Mouse (Mus musculus) embryonic fibroblast, embryonic 13.5 days (primary cell): ENCODE measurements around the gene Tmem63c.

Source experiments
- CTCF ChIP-seq: IDR thresholded peaks from 2 replicates; pipeline ENCODE4 v1.5.1; 2011; ENCODE audit warnings: mild to moderate bottlenecking, control low read depth, low read length, moderate library complexity, borderline replicate concordance; ENCODE audit not compliant: insufficient read depth
- POLR2A ChIP-seq: IDR thresholded peaks from 2 replicates; pipeline ENCODE4 v1.6.1; 2011; ENCODE audit warnings: low read depth, mild to moderate bottlenecking, control low read depth, low read length, moderate library complexity

DNA sequence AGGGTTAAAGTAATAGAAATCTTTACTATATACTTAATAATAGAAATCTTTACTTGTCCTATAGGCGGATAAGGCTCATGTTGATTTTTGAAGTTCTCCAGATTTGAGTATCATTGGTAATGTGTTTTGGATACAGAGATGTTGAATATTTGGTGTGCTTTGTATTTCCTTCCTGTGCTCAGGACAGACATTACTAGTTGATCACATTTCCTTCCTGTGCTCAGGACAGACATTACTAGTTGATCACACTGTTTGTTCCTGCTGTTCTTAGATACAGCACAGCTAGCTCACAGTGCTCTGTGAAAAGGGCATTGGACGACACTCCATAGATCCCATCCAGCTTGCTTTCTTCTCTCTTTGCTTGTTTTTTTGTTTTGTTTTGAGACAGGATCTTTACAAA lies 55.5 kb downstream of the Tmem63c start:
- TF ChIP-seq CTCF (no peak), POLR2A (no peak)
